Mouse (Mus musculus): ENCODE results near the gene Trub1. TPM values are rescaled to one million over a fixed set of nuclear protein-coding genes. Genes with fewer than 3 reads are reported as not detected.
A peak's percentile ranks its signal among the peaks of the same experiment; 100 is the strongest.

Trub1 gene
- polyA plus RNA-seq, 1 experiment from 2014 or later = 25.2 TPM

DNA sequence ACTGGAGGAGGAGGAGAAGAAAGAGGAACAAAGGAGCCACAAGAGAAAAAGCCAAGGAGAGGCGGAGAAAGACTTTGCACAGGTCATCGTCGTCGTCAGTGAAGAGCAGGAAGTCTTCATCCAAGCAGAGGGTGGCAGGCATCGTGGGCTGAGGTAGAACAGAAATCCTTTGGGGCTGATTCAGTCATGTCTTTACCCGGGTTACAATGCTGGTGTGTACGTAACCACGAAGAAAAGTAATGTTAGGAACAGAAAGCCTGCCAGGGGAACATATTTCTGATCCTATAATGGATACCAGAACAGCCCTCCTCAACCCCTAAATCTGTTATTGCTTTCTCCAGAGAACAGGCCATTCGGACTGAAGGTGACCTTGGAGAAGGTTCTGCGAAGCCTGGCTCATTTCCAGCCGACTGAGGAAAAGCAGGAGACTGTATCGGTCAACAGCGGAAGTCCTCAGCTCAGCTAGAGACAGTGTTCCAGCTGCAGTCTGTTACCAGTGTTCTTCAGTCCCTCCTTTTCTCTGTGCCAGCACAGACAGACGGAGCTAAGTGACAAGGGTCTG, 57.1 kb downstream of the Trub1 start:
- no peak for DNase-seq (ENCODE audit: low spot score)

DNA sequence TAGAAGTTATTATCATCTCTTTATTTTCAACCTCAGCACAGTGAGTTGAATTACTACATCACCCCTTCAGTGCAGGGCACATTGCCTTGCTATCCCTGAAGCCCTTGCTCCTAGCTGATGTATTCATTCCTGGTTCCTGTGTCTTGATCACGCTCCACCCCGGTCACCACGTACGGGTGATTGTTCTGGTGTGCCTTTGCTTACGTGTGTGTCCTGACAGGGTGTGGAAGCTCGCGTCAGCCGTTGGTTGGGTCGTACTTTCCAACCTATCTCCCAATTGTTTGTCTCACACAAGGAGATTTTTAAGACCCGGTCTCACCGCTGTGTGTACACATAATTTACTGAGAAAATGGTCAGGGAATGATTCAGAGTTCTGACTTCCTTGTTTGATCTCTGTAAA, 58.1 kb downstream of the Trub1 start:
- 94% methylated on average over 11 of the region's 11 CpGs for WGBS
- H3K9me3 ChIP-seq (replicated peaks) = no peaks in the 10 kb centered on the region
- no peaks in the 10 kb centered on the region for H3K36me3 ChIP-seq
- no peak overlapping the region for H3K4me3 ChIP-seq
- peak overlapping the region; percentile 56; the same call in 1 of the 2 replicates for H3K27ac ChIP-seq
- DNase-seq (ENCODE audit: low spot score) = no peak
- peaks cover 25% of the 10 kb centered on the region for H3K4me1 ChIP-seq
- H3K27me3 ChIP-seq (ENCODE audit: low read depth, poor library complexity, severe bottlenecking) = no peaks in the 10 kb centered on the region

More for the DNA sequence above, 57.1 kb downstream of the Trub1 start:
- WGBS = 81% methylated on average over 14 of the region's 14 CpGs
- peaks cover 31% of the 10 kb centered on the region for H3K4me1 ChIP-seq
- no peak overlapping the region for H3K4me3 ChIP-seq
- no peaks in the 10 kb centered on the region for H3K9me3 ChIP-seq (replicated peaks)
- H3K36me3 ChIP-seq = no peaks in the 10 kb centered on the region
- H3K27me3 ChIP-seq (ENCODE audit: low read depth, poor library complexity, severe bottlenecking) = no peaks in the 10 kb centered on the region
- peak overlapping the region; percentile 71 for H3K27ac ChIP-seq

DNA sequence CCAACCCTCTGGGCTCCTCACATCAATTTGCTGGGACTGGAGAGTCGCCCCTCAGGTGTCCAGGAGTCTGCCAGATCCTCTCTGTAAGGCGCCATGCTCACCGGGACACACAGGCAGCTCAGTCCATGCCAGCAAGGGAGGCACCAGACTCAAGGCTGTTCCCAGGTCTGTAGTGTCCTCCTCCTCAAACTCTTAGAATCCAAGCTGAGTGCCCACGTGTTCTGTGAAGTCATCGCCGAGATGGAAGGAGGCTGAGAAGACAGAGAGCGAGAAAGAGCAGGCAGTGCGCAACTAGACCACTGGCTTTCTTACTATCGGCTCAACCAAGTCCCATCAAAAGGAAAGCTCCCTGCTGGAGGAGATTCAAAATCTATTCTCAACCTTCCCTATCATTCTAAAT, 60.4 kb downstream of the Trub1 start:
- H3K27ac ChIP-seq = no peak overlapping the region
- WGBS = 89% methylated on average over 9 of the region's 9 CpGs
- DNase-seq (ENCODE audit: low spot score) = no peak
- no peak overlapping the region for H3K4me3 ChIP-seq
- no peaks in the 10 kb centered on the region for H3K27me3 ChIP-seq (ENCODE audit: low read depth, poor library complexity, severe bottlenecking)
- no peaks in the 10 kb centered on the region for H3K36me3 ChIP-seq
- H3K4me1 ChIP-seq = peaks cover 20% of the 10 kb centered on the region
- no peaks in the 10 kb centered on the region for H3K9me3 ChIP-seq (replicated peaks)

DNA sequence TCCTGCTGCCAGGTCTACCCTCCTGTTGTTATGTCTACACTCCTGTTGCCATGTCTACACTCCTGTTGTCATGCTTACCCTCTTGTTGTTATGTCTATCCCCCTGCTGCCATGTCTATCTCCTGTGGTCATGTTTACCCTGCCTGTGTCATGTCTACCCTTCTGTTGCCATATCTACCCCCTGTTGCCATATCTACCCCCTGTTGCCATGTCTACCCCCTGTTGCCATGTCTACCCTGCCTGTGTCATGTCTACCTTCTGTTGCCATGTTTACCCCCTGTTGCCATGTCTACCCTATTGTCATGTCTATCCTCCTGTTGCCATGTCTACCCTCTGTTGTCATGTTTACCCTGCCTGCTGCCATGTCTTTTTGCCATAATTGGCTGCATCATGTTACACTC, 69.0 kb downstream of the Trub1 start:
- Histone ChIP-seq H3K36me3 (no peaks in the 10 kb centered on the region), H3K9me3 (replicated peaks) (no peaks in the 10 kb centered on the region), H3K4me1 (peaks cover 21% of the 10 kb centered on the region), H3K4me3 (no peak overlapping the region), H3K27ac (no peak overlapping the region), H3K27me3 (ENCODE audit: low read depth, poor library complexity, severe bottlenecking) (no peaks in the 10 kb centered on the region)
- no peak for DNase-seq (ENCODE audit: low spot score)

DNA sequence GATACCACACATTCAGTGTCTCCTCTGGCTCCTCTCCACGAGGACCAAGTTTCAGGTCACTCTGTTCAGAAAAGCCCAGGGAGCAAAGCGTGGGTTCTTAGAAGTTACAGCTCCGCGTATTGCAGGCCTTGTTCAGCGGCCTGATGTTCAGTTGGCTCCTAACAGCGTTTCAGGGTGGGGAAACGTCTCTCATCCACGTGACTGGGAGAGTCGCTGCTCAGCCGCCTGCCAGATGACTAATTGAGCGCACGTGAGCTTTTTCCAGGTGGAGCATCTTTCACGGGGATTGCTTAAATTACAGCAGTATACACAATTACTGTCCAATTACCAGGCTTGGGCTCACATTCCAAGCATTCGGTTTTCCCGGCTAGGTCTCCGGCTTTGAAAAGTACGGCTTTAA, 70.7 kb downstream of the Trub1 start:
- no peak overlapping the region for H3K27ac ChIP-seq
- no peaks in the 10 kb centered on the region for H3K27me3 ChIP-seq (ENCODE audit: low read depth, poor library complexity, severe bottlenecking)
- H3K36me3 ChIP-seq = no peaks in the 10 kb centered on the region
- H3K4me3 ChIP-seq = no peak overlapping the region
- DNase-seq (ENCODE audit: low spot score) = no peak
- peaks cover 26% of the 10 kb centered on the region for H3K4me1 ChIP-seq
- H3K9me3 ChIP-seq (replicated peaks) = no peaks in the 10 kb centered on the region
- WGBS = 67% methylated on average over 17 of the region's 17 CpGs

DNA sequence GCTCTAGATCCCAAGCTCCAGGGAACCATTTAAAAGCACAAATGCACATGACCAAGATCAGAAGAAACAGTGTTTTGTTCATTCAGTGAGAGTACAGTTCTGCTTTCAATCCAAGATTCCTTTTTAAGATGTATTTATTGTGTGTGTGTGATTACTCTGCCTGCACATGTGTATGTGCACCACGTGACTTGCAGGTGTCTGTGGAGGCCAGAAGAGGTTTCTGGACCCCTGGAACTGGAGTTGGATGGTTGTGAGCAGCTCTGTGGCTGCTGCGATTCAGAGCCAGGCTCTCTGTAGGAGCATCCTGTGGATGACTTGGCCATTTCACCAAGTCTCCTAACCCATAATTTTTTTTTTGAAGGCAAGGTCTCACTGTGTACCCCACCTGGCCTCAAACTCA, 73.0 kb downstream of the Trub1 start:
- peaks cover 26% of the 10 kb centered on the region for H3K4me1 ChIP-seq
- no peak overlapping the region for H3K4me3 ChIP-seq
- 82% methylated on average over 2 of the region's 2 CpGs for WGBS
- no peak overlapping the region for H3K27ac ChIP-seq
- H3K9me3 ChIP-seq (replicated peaks) = no peaks in the 10 kb centered on the region
- H3K36me3 ChIP-seq = no peaks in the 10 kb centered on the region
- H3K27me3 ChIP-seq (ENCODE audit: low read depth, poor library complexity, severe bottlenecking) = no peaks in the 10 kb centered on the region
- DNase-seq (ENCODE audit: low spot score) = no peak

DNA sequence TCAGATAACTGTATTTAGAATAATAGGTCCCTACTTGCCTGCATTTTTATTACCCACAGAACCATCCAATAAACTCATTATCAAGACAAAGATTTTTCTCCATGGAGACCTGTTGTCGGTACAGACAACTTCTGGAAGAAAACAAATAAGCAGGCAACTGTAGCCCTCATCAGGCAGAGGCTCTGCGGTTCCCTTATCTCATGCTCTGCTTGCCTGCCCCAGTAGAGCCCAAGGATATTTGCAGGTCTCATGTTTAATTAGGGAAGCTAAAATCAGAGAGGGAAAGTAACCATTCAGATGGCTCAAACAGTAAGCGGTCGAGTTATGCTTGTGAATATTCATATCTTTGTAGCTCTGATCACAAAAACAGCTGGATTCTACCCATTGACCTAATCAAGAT, 77.5 kb downstream of the Trub1 start:
- H3K4me3 ChIP-seq = no peak overlapping the region
- 93% methylated on average over 4 of the region's 4 CpGs for WGBS
- H3K9me3 ChIP-seq (replicated peaks) = no peaks in the 10 kb centered on the region
- 0 out of 2 replicates have a peak, but pooled peaks cover 3% of the 10 kb centered on the region for H3K27me3 ChIP-seq (ENCODE audit: low read depth, poor library complexity, severe bottlenecking)
- H3K4me1 ChIP-seq = peaks cover 20% of the 10 kb centered on the region
- no peak overlapping the region for H3K27ac ChIP-seq
- H3K36me3 ChIP-seq = no peaks in the 10 kb centered on the region
- no peak for DNase-seq (ENCODE audit: low spot score)

DNA sequence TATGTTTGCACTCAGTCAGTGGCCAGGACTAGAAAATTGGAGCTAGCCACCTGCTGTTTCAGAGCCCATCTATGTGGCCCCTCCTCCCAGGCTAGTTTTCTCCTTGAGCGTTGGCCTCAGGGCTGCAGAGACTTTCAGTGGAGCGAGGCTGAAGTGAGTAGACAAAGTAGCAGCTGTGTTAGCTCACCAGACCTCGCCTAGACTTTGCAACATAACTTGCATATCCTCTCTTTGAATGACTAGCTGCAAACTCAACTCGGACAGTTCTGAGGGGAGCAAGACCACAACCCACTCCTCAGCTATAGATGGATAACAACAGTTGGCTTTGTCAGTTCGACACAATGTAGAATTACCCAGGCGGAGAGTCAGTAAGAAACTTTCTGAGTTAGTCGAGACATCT, 81.5 kb downstream of the Trub1 start:
- H3K27me3 ChIP-seq (ENCODE audit: low read depth, poor library complexity, severe bottlenecking) = 0 out of 2 replicates have a peak, but pooled peaks cover 3% of the 10 kb centered on the region
- H3K4me1 ChIP-seq = peaks cover 26% of the 10 kb centered on the region
- DNase-seq (ENCODE audit: low spot score) = no peak
- no peak overlapping the region for H3K4me3 ChIP-seq
- no peaks in the 10 kb centered on the region for H3K9me3 ChIP-seq (replicated peaks)
- no peaks in the 10 kb centered on the region for H3K36me3 ChIP-seq
- H3K27ac ChIP-seq = no peak overlapping the region
- WGBS = 87% methylated on average over 7 of the region's 7 CpGs

DNA sequence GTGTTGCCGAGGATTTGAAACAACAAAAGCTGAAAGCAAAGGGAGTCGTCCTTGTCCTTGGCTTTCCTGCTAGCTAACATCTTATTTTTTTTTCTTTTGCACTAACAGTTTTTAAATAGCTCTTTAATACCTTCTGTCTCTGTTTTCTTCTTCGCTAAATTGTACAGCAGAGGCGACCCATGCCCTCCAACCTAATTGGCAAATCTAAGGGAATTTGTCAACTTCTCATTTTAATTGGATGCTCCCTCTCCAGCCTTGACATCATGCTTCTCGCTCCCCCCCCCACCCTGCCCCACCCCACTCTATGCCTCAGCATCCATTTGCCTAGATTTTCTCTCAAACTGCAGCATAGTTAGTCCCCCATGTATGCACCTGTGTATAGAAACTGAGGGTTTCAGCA, 83.8 kb downstream of the Trub1 start:
- no peak overlapping the region for H3K4me3 ChIP-seq
- 55% methylated on average over 5 of the region's 5 CpGs for WGBS
- 0 out of 2 replicates have a peak, but pooled peaks cover 3% of the 10 kb centered on the region for H3K27me3 ChIP-seq (ENCODE audit: low read depth, poor library complexity, severe bottlenecking)
- no peak overlapping the region for H3K27ac ChIP-seq
- peaks cover 26% of the 10 kb centered on the region for H3K4me1 ChIP-seq
- H3K9me3 ChIP-seq (replicated peaks) = no peaks in the 10 kb centered on the region
- no peaks in the 10 kb centered on the region for H3K36me3 ChIP-seq
- no peak for DNase-seq (ENCODE audit: low spot score)

DNA sequence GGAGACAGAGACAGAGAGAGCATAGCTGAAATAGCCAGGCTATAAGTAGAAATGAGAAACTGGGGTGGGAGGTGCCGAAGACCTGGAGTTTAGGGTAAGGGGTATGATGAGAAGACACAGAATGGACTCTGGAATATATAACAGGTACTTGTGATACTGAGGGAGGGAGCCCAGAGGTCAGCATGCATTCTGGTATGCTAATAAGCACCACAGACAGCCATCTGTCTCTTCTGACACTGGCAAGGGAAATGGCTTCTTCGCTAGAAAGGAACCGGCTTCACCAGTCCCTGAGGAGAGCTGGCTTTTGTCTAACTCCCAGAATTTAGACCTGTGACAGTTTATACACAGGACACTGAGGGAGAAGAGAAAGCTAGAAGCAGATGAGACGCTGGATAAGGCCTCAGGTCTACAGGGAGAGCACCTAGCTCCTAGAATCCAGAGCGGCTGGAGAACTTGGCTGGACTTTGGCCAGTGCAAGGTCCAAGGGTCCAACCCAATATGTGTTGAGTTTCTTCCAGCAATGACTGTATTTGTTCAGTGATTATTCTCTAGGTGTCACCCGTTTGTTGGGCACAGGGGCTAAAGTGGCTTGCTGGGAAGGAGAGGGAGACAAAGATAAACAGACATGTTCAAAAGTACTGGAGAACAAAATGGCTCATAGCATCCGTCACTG, 84.9 kb downstream of the Trub1 start:
- WGBS = 65% methylated on average over 7 of the region's 7 CpGs
- H3K27ac ChIP-seq = no peak overlapping the region

DNA sequence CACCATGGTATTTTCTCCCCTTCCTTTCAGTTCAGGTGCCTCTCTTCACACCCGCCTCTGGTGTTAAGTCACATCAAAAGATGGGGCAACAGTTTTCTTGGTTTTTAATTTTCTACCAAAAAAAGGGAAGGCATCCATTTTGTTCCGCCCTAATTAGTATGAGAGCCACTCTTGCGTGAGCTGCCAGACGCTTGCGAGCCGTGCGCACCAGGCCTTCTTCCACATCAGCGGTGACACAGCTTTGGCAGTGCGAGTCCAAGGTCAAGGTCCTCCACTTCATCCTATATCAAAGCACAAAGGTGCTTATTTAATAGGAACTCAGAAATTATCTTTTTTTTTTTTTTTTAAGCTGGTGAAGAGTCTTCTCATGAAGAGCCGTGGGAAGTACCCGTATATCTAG, 87.4 kb downstream of the Trub1 start:
- no peak for DNase-seq (ENCODE audit: low spot score)
- no peaks in the 10 kb centered on the region for H3K36me3 ChIP-seq
- H3K27me3 ChIP-seq (ENCODE audit: low read depth, poor library complexity, severe bottlenecking) = no peaks in the 10 kb centered on the region
- no peak overlapping the region for H3K4me3 ChIP-seq
- 95% methylated on average over 11 of the region's 11 CpGs for WGBS
- no peaks in the 10 kb centered on the region for H3K9me3 ChIP-seq (replicated peaks)
- no peak overlapping the region for H3K27ac ChIP-seq
- peaks cover 41% of the 10 kb centered on the region for H3K4me1 ChIP-seq

More for the DNA sequence above, 84.9 kb downstream of the Trub1 start:
- DNase-seq (ENCODE audit: low spot score) = no peak
- peaks cover 26% of the 10 kb centered on the region for H3K4me1 ChIP-seq
- H3K36me3 ChIP-seq = no peaks in the 10 kb centered on the region
- no peak overlapping the region for H3K4me3 ChIP-seq
- no peaks in the 10 kb centered on the region for H3K9me3 ChIP-seq (replicated peaks)
- no peaks in the 10 kb centered on the region for H3K27me3 ChIP-seq (ENCODE audit: low read depth, poor library complexity, severe bottlenecking)

Measured in limb, embryonic 10.5 days (tissue).